Mouse (Mus musculus) E14TG2a.4 (cell line): ENCODE measurements around the gene BC048562.

Experiments
- CTCF ChIP-seq: conservative IDR thresholded peaks from 2 replicates; pipeline ENCODE4 v1.5.1; 2014; ENCODE audit warnings: low read length
- NANOG ChIP-seq: IDR thresholded peaks from 2 replicates; pipeline ENCODE4 v1.6.1; 2014; ENCODE audit warnings: borderline replicate concordance, low read length, mixed read lengths
- POU5F1 ChIP-seq: IDR thresholded peaks from 2 replicates; pipeline ENCODE4 v1.6.1; 2014; ENCODE audit warnings: low read length, borderline replicate concordance

DNA sequence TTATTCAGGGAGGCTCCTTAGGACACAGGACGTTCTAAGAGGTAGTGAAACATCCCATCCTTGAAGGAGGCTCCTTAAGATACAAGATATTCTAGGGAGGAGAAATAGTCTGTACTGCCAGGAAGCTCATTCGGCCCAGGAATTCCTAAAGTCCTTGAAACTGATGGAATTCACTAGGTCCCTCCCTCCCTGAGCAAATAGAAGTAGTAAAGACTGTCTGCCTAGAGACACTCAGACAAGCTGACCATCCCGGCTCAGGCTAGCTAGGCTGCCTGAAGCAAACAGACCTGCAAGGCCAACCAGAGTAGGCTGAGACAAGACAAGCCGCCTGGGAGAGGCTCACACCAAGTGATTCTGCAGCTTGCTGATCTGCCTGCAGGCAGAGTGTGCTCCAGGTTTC lies 33.6 kb downstream of the BC048562 start:
- TF ChIP-seq CTCF: no peak
- TF ChIP-seq NANOG: no peak
- no peak for TF ChIP-seq POU5F1
